Mouse (Mus musculus): ENCODE measurements around the gene Scn2b.

GRCm38 (mm10) chr9:45077859-45078258 lies 39.7 kb upstream of the Scn2b start:
- no peak for TF ChIP-seq POLR2A (IDR thresholded peaks at IDR 0.05; ENCODE audit: low read depth, low read length)
- no peak for TF ChIP-seq CTCF (conservative IDR thresholded peaks at IDR 0.05; ENCODE audit: insufficient read depth, insufficient read length, low read depth, low read length)
